Mouse (Mus musculus) neutrophil, adult 65 days (primary cell): ENCODE data around the gene Olfr1079. TPM values are rescaled to one million over a fixed set of nuclear protein-coding genes. Genes with fewer than 3 reads are reported as not detected.

Experiments
- total RNA-seq: library from RNA; stranded (reverse); gene quantifications from 2 replicates; pipeline ENCODE4 v1.2.4, GENCODE M21; 2023

Olfr1079 gene
- total RNA-seq: not detected in 2 replicates

GRCm38 (mm10) chr2:86542380-86542779 lies at the start of gene Olfr1079:
Olfr1079 (minus strand) TSS chr2:86542480.

GRCm38 (mm10) chr2:86558135-86558534 lies 15.9 kb upstream of the Olfr1079 start, which contains the start of gene Olfr1080:
Olfr1080 (minus strand) TSS chr2:86558235.

GRCm38 (mm10) chr2:86508161-86508560 lies 34.1 kb downstream of the Olfr1079 start, which contains the start of gene Olfr1076:
Olfr1076 (plus strand) TSS chr2:86508461.

GRCm38 (mm10) chr2:86487286-86487685 lies 55.0 kb downstream of the Olfr1079 start, which contains the start of gene Olfr228:
Olfr228 (minus strand) TSS chr2:86487386.

Other genes with a start within 250 kb of the Olfr1079 start
- gene Olfr1053, start 227.2 kb downstream of the Olfr1079 start, total RNA-seq: not detected in 2 replicates
- gene Olfr1054, start 207.0 kb downstream of the Olfr1079 start, total RNA-seq: not detected in 2 replicates
- gene Olfr1055, start 192.2 kb downstream of the Olfr1079 start, total RNA-seq: not detected in 2 replicates
- gene Olfr1056, start 180.0 kb downstream of the Olfr1079 start, total RNA-seq: not detected in 2 replicates
- gene Olfr1057, start 164.1 kb downstream of the Olfr1079 start, total RNA-seq: not detected in 2 replicates
- gene Olfr1058, start 153.9 kb downstream of the Olfr1079 start, total RNA-seq: not detected in 2 replicates
- gene Olfr1061, start 128.4 kb downstream of the Olfr1079 start, total RNA-seq: not detected in 2 replicates
- gene Olfr1062, start 115.7 kb downstream of the Olfr1079 start, total RNA-seq: not detected in 2 replicates
- not detected in 2 replicates for gene Olfr1065, start 91.9 kb downstream of the Olfr1079 start, total RNA-seq
- not detected in 2 replicates for gene Olfr1066, start 86.2 kb downstream of the Olfr1079 start, total RNA-seq
- gene Olfr228, start 55.1 kb downstream of the Olfr1079 start, total RNA-seq: not detected in 2 replicates
- not detected in 2 replicates for gene Olfr1076, start 34.0 kb downstream of the Olfr1079 start, total RNA-seq
- gene Olfr1080, start 15.8 kb upstream of the Olfr1079 start, total RNA-seq: not detected in 2 replicates
- gene Olfr1082, start 56.5 kb upstream of the Olfr1079 start, total RNA-seq: not detected in 2 replicates
- not detected in 2 replicates for gene Olfr1084, start 97.2 kb upstream of the Olfr1079 start, total RNA-seq
- gene Olfr1085, start 119.5 kb upstream of the Olfr1079 start, total RNA-seq: not detected in 2 replicates
- gene Olfr1086, start 137.6 kb upstream of the Olfr1079 start, total RNA-seq: not detected in 2 replicates
- not detected in 2 replicates for gene Olfr1087, start 155.9 kb upstream of the Olfr1079 start, total RNA-seq
- gene Olfr1089, start 191.2 kb upstream of the Olfr1079 start, total RNA-seq: not detected in 2 replicates
- not detected in 2 replicates for gene Olfr1090, start 216.5 kb upstream of the Olfr1079 start, total RNA-seq
- not detected in 2 replicates for gene Olfr1093, start 240.0 kb upstream of the Olfr1079 start, total RNA-seq